Mouse (Mus musculus) stomach, embryonic 14.5 days (tissue): ENCODE results near the gene Vrk3. TPM values are rescaled to one million over a fixed set of nuclear protein-coding genes. Genes with fewer than 3 reads are reported as not detected.

Source experiments
- ATAC-seq: fragments of 200-750 bp; cut with Nextera tagmentation; 2 replicates; pipeline ENCODE4 v1.8.0; 2017; ENCODE audit warnings: low read depth, moderate TSS enrichment; ENCODE audit not compliant: insufficient number of reproducible peaks, insufficient read depth, low FRiP score
- H3K27ac ChIP-seq: fragments of 300-500 bp; sonication (generic); 2 replicates; pipeline ENCODE4 v1.5.1; 2014; ENCODE audit warnings: mild to moderate bottlenecking, low read length, moderate library complexity, mixed read lengths
- H3K27me3 ChIP-seq: fragments of 300-500 bp; sonication (generic); 2 replicates; pipeline ENCODE4 v1.6.1; 2014; ENCODE audit warnings: low read length, control low read depth, mixed read lengths; ENCODE audit not compliant: control insufficient read depth, insufficient read depth
- H3K36me3 ChIP-seq: fragments of 300-500 bp; sonication (generic); 2 replicates; pipeline ENCODE4 v1.6.1; 2014; ENCODE audit warnings: mild to moderate bottlenecking, control low read depth, low read length, moderate library complexity, mixed read lengths; ENCODE audit not compliant: control insufficient read depth, insufficient read depth
- H3K4me1 ChIP-seq: fragments of 300-500 bp; sonication (generic); 2 replicates; pipeline ENCODE4 v1.6.1; 2014; ENCODE audit warnings: low read length, control low read depth, mixed read lengths; ENCODE audit not compliant: control insufficient read depth, insufficient read depth
- H3K4me2 ChIP-seq: fragments of 300-500 bp; sonication (generic); replicated peaks from 2 replicates; pipeline ENCODE4 v1.6.1; 2014; ENCODE audit warnings: low read depth, low read length, control low read depth
- H3K4me3 ChIP-seq: fragments of 300-500 bp; sonication (generic); 2 replicates; pipeline ENCODE4 v1.5.1; 2014; ENCODE audit warnings: low read depth, low read length, control low read depth
- H3K9ac ChIP-seq: fragments of 300-500 bp; sonication (generic); replicated peaks from 2 replicates; pipeline ENCODE4 v1.6.1; 2014; ENCODE audit warnings: low read depth, mild to moderate bottlenecking, control low read depth, low read length, moderate library complexity, mixed read lengths
- H3K9me3 ChIP-seq: fragments of 300-500 bp; sonication (generic); 2 replicates; pipeline ENCODE4 v1.6.1; 2016; ENCODE audit warnings: low read depth, low read length, control low read depth; ENCODE audit not compliant: control insufficient read depth
- WGBS: fragments of 180-500 bp; shearing (Covaris S2); extraction: QIAGEN DNeasy Blood & Tissue Kit; methylation state at CpG from one replicate; pipeline ENCODE4 v1.1.7; 2014; 5-methylcytosine and 5-hydroxymethylcytosine counted together
- polyA plus RNA-seq: library from polyadenylated mRNA; unstranded; fragments of >200 nt; fragmentation: Nextera tagmentation; extraction: Ambion mirVana; gene quantifications from 2 replicates; pipeline ENCODE4 v1.2.1, GENCODE M21; 2014

The Vrk3 gene
- polyA plus RNA-seq, 1 experiment from 2014 or later = 34.7 TPM

DNA sequence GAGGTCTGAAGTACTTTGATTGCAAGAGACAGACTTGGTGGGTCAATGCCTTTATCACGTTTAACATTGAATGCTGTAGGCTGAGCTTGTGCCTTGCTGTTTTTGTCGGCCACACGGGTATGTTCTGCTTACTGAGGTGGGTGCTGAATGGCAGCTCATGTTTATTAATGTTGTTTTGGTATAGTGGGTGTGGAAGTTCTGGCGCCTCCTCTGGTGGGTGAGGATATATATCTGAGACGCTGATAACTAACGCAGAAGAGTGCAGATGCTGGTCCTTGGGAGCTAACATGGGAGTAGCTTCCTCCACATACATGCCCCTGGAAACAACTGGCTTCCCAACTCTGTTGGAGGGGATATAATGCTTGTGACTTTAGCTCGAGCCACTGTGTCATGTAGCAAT lies 75.2 kb downstream of the Vrk3 start:
- Histone ChIP-seq H3K27ac (no peak overlapping the region), H3K4me2 (no peak overlapping the region), H3K4me3 (no peak overlapping the region), H3K9ac (no peak overlapping the region), H3K36me3 (peaks cover 10% of the 10 kb centered on the region; the same call in 1 of the 2 replicates), H3K27me3 (no peaks in the 10 kb centered on the region), H3K4me1 (peaks cover 28% of the 10 kb centered on the region), H3K9me3 (no peaks in the 10 kb centered on the region)
- 47% methylated on average over 7 of the region's 7 CpGs for WGBS
- no peak for ATAC-seq

DNA sequence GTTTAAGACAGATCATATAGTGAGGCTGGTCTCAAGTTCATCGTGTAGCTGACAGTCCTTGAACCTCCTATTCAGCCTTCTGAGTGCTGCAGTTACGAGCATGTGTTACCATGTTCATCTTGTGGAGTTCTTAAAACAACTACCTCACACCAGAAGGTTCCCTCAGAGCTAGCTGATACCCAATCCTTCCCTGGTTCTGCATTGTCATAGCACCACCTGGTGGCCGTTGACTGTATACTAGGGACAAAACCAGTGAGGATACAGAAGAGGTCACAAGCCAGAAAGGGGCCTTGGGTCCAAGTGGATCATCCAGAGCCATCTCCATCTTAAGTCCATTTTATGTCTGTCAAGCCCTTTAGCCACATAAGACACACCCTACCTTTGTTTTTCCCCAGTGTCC lies 76.7 kb downstream of the Vrk3 start:
- H3K9me3 ChIP-seq = no peaks in the 10 kb centered on the region
- peaks cover 14% of the 10 kb centered on the region; the same call in 1 of the 2 replicates for H3K4me1 ChIP-seq
- no peak overlapping the region for H3K9ac ChIP-seq
- H3K4me3 ChIP-seq = no peak overlapping the region
- H3K27me3 ChIP-seq = no peaks in the 10 kb centered on the region
- H3K27ac ChIP-seq = no peak overlapping the region
- H3K36me3 ChIP-seq = peaks cover 24% of the 10 kb centered on the region
- ATAC-seq = peak; percentile 79
- WGBS = 16% methylated on average over 3 of the region's 3 CpGs
- no peak overlapping the region for H3K4me2 ChIP-seq

DNA sequence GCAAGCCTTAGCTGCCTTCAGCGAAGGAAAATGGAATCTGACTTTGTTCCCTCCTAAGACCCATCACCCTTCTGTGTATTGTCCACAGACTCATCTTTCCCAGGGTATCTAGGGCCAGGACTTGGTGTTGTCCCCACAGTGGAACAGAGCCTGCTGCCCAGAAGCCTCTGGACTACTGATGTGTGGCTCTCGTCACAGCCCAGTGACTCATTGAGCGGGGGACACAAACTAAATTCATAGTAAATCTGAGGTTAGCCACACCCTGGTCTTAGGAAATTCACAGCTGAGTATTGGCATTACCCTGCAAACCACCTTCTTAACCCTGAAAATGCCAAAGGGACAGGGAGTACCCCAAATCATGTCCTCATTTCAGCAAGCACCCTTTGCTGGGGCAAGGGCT lies 78.6 kb downstream of the Vrk3 start:
- no peaks in the 10 kb centered on the region for H3K9me3 ChIP-seq
- 83% methylated on average over 3 of the region's 3 CpGs for WGBS
- no peaks in the 10 kb centered on the region for H3K27me3 ChIP-seq
- ATAC-seq = no peak
- H3K9ac ChIP-seq = no peak overlapping the region
- H3K4me3 ChIP-seq = no peak overlapping the region
- peaks cover 43% of the 10 kb centered on the region for H3K36me3 ChIP-seq
- H3K4me2 ChIP-seq = no peak overlapping the region
- H3K27ac ChIP-seq = no peak overlapping the region
- H3K4me1 ChIP-seq = peaks cover 9% of the 10 kb centered on the region; the same call in 1 of the 2 replicates

Other genes starting within 250 kb of the Vrk3 start
- 0.39 and 0.43 TPM in 2 replicates for gene Mybpc2, start 223.8 kb upstream of the Vrk3 start, polyA plus RNA-seq
- gene Spib, start 216.3 kb upstream of the Vrk3 start, polyA plus RNA-seq = not detected in 2 replicates
- 54.3 and 56.6 TPM in 2 replicates for gene Pold1, start 199.6 kb upstream of the Vrk3 start, polyA plus RNA-seq
- gene Nr1h2, start 194.5 kb upstream of the Vrk3 start, polyA plus RNA-seq = 63.2 and 66.7 TPM in 2 replicates
- gene Napsa, start 176.0 kb upstream of the Vrk3 start, polyA plus RNA-seq = 1.6 and 2.8 TPM in 2 replicates
- 0.39 and 0.57 TPM in 2 replicates for gene Kcnc3, start 157.7 kb upstream of the Vrk3 start, polyA plus RNA-seq
- 14.0 and 15.8 TPM in 2 replicates for gene Myh14, start 77.6 kb upstream of the Vrk3 start, polyA plus RNA-seq
- gene Izumo2, start 39.7 kb upstream of the Vrk3 start, polyA plus RNA-seq = not detected in 2 replicates
- gene Zfp473, start 2.6 kb downstream of the Vrk3 start, polyA plus RNA-seq = 1.9 and 3.0 TPM in 2 replicates
- 54.2 and 56.6 TPM in 2 replicates for gene Nup62, start 67.7 kb downstream of the Vrk3 start, polyA plus RNA-seq
- gene Il4i1, start 68.0 kb downstream of the Vrk3 start, polyA plus RNA-seq = 1.2 and 3.0 TPM in 2 replicates
- 3.1 and 4.4 TPM in 2 replicates for gene Atf5, start 68.2 kb downstream of the Vrk3 start, polyA plus RNA-seq
- 43.6 and 54.9 TPM in 2 replicates for gene Akt1s1, start 100.6 kb downstream of the Vrk3 start, polyA plus RNA-seq
- gene Tbc1d17, start 100.7 kb downstream of the Vrk3 start, polyA plus RNA-seq = 64.6 and 71.8 TPM in 2 replicates
- 25.7 and 30.0 TPM in 2 replicates for gene Pnkp, start 108.7 kb downstream of the Vrk3 start, polyA plus RNA-seq
- 377 and 384 TPM in 2 replicates for gene Ptov1, start 121.4 kb downstream of the Vrk3 start, polyA plus RNA-seq
- gene Med25, start 144.3 kb downstream of the Vrk3 start, polyA plus RNA-seq = 65.2 and 79.4 TPM in 2 replicates
- 25.8 and 26.4 TPM in 2 replicates for gene Fuz, start 147.7 kb downstream of the Vrk3 start, polyA plus RNA-seq
- gene Ap2a1, start 181.1 kb downstream of the Vrk3 start, polyA plus RNA-seq = 67.3 and 72.1 TPM in 2 replicates
- gene Tsks, start 194.8 kb downstream of the Vrk3 start, polyA plus RNA-seq = 0.17 TPM in 2 replicates
- 24.7 and 25.0 TPM in 2 replicates for gene Cpt1c, start 226.4 kb downstream of the Vrk3 start, polyA plus RNA-seq
- gene Prmt1, start 238.2 kb downstream of the Vrk3 start, polyA plus RNA-seq = 165 and 186 TPM in 2 replicates
- 89.2 and 96.0 TPM in 2 replicates for gene Irf3, start 249.2 kb downstream of the Vrk3 start, polyA plus RNA-seq